Mouse (Mus musculus) hindbrain, embryonic 11.5 days (tissue): Measurements from ENCODE around the gene Frem1. TPM values are rescaled to one million over a fixed set of nuclear protein-coding genes. Genes with fewer than 3 reads are reported as not detected.

Experiments
- ATAC-seq: fragments of 200-750 bp; cut with Nextera tagmentation; 2 replicates; pipeline ENCODE4 v1.8.0; 2017; ENCODE audit warnings: mild to moderate bottlenecking, moderate TSS enrichment, moderate library complexity; ENCODE audit not compliant: low FRiP score
- DNase-seq: peaks from one replicate; pipeline ENCODE4 v3.0.0-alpha.2; 2015; ENCODE audit warnings: low spot score
- H3K27ac ChIP-seq: fragments of 300-500 bp; sonication (generic); 2 replicates; pipeline ENCODE4 v1.5.1; 2014; ENCODE audit warnings: mild to moderate bottlenecking, low read depth, low read length
- H3K27me3 ChIP-seq: fragments of 300-500 bp; sonication (generic); 2 replicates; pipeline ENCODE4 v1.6.1; 2014; ENCODE audit warnings: mild to moderate bottlenecking, low read length, moderate library complexity, mixed read lengths; ENCODE audit not compliant: control insufficient read depth, insufficient read depth
- H3K36me3 ChIP-seq: fragments of 300-500 bp; sonication (generic); 2 replicates; pipeline ENCODE4 v1.6.1; 2014; ENCODE audit warnings: mild to moderate bottlenecking, low read length, moderate library complexity, mixed read lengths; ENCODE audit not compliant: control insufficient read depth, insufficient read depth
- H3K4me1 ChIP-seq: fragments of 300-500 bp; sonication (generic); replicated peaks from 2 replicates; pipeline ENCODE4 v1.6.1; 2014; ENCODE audit warnings: low read length, mixed read lengths; ENCODE audit not compliant: control insufficient read depth, insufficient read depth
- H3K4me2 ChIP-seq: fragments of 300-500 bp; sonication (generic); replicated peaks from 2 replicates; pipeline ENCODE4 v1.6.1; 2014; ENCODE audit warnings: mild to moderate bottlenecking, low read depth, low read length
- H3K4me3 ChIP-seq: fragments of 300-500 bp; sonication (generic); 2 replicates; pipeline ENCODE4 v1.5.1; 2014; ENCODE audit warnings: low read depth, low read length
- H3K9ac ChIP-seq: fragments of 300-500 bp; sonication (generic); 2 replicates; pipeline ENCODE4 v1.6.1; 2014; ENCODE audit warnings: low read depth, low read length
- H3K9me3 ChIP-seq: fragments of 300-500 bp; sonication (generic); 2 replicates; pipeline ENCODE4 v1.6.1; 2016; ENCODE audit warnings: low read length; ENCODE audit not compliant: control insufficient read depth
- WGBS: fragments of 180-500 bp; shearing (Covaris S2); extraction: QIAGEN DNeasy Blood & Tissue Kit; methylation state at CpG from one replicate; pipeline ENCODE4 v1.1.7; 2014; 5-methylcytosine and 5-hydroxymethylcytosine counted together
- polyA plus RNA-seq: library from polyadenylated mRNA; unstranded; fragments of >200 nt; fragmentation: Nextera tagmentation; extraction: Ambion mirVana; gene quantifications from 2 replicates; pipeline ENCODE4 v1.2.1, GENCODE M21; 2014

Gene Frem1
- polyA plus RNA-seq, 1 experiment from 2014 or later, result 6.4 TPM

- no peaks in the 10 kb centered on the region for H3K9me3 ChIP-seq
- no peak overlapping the region for H3K27ac ChIP-seq
- H3K9ac ChIP-seq, result no peak overlapping the region
- no peaks in the 10 kb centered on the region for H3K36me3 ChIP-seq
- no peak overlapping the region for H3K4me3 ChIP-seq
- no peak for DNase-seq
- no peak overlapping the region for H3K4me2 ChIP-seq
- 59% methylated on average over 3 of the region's 3 CpGs for WGBS
- no peak; the same call in 1 of the 2 replicates for ATAC-seq
- peaks cover 10% of the 10 kb centered on the region for H3K4me1 ChIP-seq
- H3K27me3 ChIP-seq, result no peaks in the 10 kb centered on the region
Observed at GRCm38 (mm10) chr4:83046069-83046468, 6.1 kb downstream of the Frem1 start.

- 17% methylated on average over 6 of the region's 6 CpGs for WGBS
- Histone ChIP-seq H3K9me3 (no peaks in the 10 kb centered on the region), H3K27me3 (no peaks in the 10 kb centered on the region), H3K4me2 (no peak overlapping the region), H3K27ac (no peak overlapping the region), H3K36me3 (no peaks in the 10 kb centered on the region), H3K4me3 (no peak overlapping the region), H3K9ac (no peak overlapping the region), H3K4me1 (peaks cover 8% of the 10 kb centered on the region)
- ATAC-seq, result peak; percentile 46; the same call in 1 of the 2 replicates
- DNase-seq, result peak; percentile 32
Observed at GRCm38 (mm10) chr4:83045266-83045665, 6.9 kb downstream of the Frem1 start.

GRCm38 (mm10) chr4:83040780-83041179 lies 11.4 kb downstream of the Frem1 start:
- Histone ChIP-seq H3K27ac (no peak overlapping the region), H3K9ac (no peak overlapping the region), H3K4me3 (no peak overlapping the region), H3K4me1 (no peaks in the 10 kb centered on the region), H3K9me3 (no peaks in the 10 kb centered on the region), H3K4me2 (no peak overlapping the region), H3K36me3 (no peaks in the 10 kb centered on the region), H3K27me3 (no peaks in the 10 kb centered on the region)
- ATAC-seq (no peak), DNase-seq (no peak)
- WGBS, result 45% methylated on average over 3 of the region's 3 CpGs

- Histone ChIP-seq H3K4me3 (no peak overlapping the region), H3K36me3 (no peaks in the 10 kb centered on the region), H3K27ac (no peak overlapping the region), H3K9me3 (no peaks in the 10 kb centered on the region), H3K27me3 (no peaks in the 10 kb centered on the region), H3K4me2 (no peak overlapping the region), H3K9ac (no peak overlapping the region), H3K4me1 (no peaks in the 10 kb centered on the region)
- WGBS, result 23% methylated on average over 1 of the region's 1 CpGs
- DNase-seq (no peak), ATAC-seq (no peak)
Observed at GRCm38 (mm10) chr4:83032780-83033179, 19.4 kb downstream of the Frem1 start.

- 23% methylated on average over 3 of the region's 3 CpGs for WGBS
- Histone ChIP-seq H3K4me1 (no peaks in the 10 kb centered on the region), H3K4me3 (no peak overlapping the region), H3K27me3 (no peaks in the 10 kb centered on the region), H3K27ac (no peak overlapping the region), H3K9me3 (no peaks in the 10 kb centered on the region), H3K9ac (no peak overlapping the region), H3K36me3 (no peaks in the 10 kb centered on the region), H3K4me2 (no peak overlapping the region)
- DNase-seq (no peak), ATAC-seq (no peak)
Observed at GRCm38 (mm10) chr4:83031591-83031990, 20.5 kb downstream of the Frem1 start.

GRCm38 (mm10) chr4:83030097-83030496 lies 22.0 kb downstream of the Frem1 start:
- H3K9me3 ChIP-seq, result no peaks in the 10 kb centered on the region
- no peak for DNase-seq
- H3K36me3 ChIP-seq, result no peaks in the 10 kb centered on the region
- H3K27ac ChIP-seq, result no peak overlapping the region
- no peak overlapping the region for H3K9ac ChIP-seq
- no peaks in the 10 kb centered on the region for H3K4me1 ChIP-seq
- H3K4me2 ChIP-seq, result no peak overlapping the region
- WGBS, result 85% methylated on average over 6 of the region's 6 CpGs
- H3K4me3 ChIP-seq, result no peak overlapping the region
- ATAC-seq, result no peak
- no peaks in the 10 kb centered on the region for H3K27me3 ChIP-seq

GRCm38 (mm10) chr4:83020759-83021555 lies 31.2 kb downstream of the Frem1 start:
- Histone ChIP-seq H3K9me3 (no peaks in the 10 kb centered on the region), H3K27ac (no peak overlapping the region), H3K9ac (no peak overlapping the region), H3K4me3 (no peak overlapping the region), H3K36me3 (no peaks in the 10 kb centered on the region), H3K27me3 (no peaks in the 10 kb centered on the region), H3K4me1 (no peaks in the 10 kb centered on the region), H3K4me2 (no peak overlapping the region)
- 37% methylated on average over 15 of the region's 15 CpGs for WGBS
- ATAC-seq (peak; percentile 66), DNase-seq (peak; percentile 43)

GRCm38 (mm10) chr4:83018111-83019105 lies 33.7 kb downstream of the Frem1 start:
- Histone ChIP-seq H3K27ac (no peak overlapping the region), H3K36me3 (no peaks in the 10 kb centered on the region), H3K4me1 (no peaks in the 10 kb centered on the region), H3K9ac (no peak overlapping the region), H3K4me2 (no peak overlapping the region), H3K4me3 (no peak overlapping the region), H3K27me3 (no peaks in the 10 kb centered on the region), H3K9me3 (no peaks in the 10 kb centered on the region)
- WGBS, result 68% methylated on average over 8 of the region's 8 CpGs
- DNase-seq (no peak), ATAC-seq (no peak)
